Mouse (Mus musculus) adrenal gland, postnatal 36 days (tissue): Measurements from ENCODE around the gene Retsat. TPM values are rescaled to one million over a fixed set of nuclear protein-coding genes. Genes with fewer than 3 reads are reported as not detected.

Experiments
- DNase-seq, 2 experiments: peaks; one replicate each; pipeline ENCODE4 v3.0.0; 2021; ENCODE audit warnings: mixed read lengths in 1 of 2
- total RNA-seq, 2 experiments: library from RNA; stranded (reverse); gene quantifications; 2 replicates each; pipeline ENCODE4 v1.2.3; 2021

Gene Retsat
- total RNA-seq, 2 experiments from 2014 or later: 295 to 376 TPM

DNA sequence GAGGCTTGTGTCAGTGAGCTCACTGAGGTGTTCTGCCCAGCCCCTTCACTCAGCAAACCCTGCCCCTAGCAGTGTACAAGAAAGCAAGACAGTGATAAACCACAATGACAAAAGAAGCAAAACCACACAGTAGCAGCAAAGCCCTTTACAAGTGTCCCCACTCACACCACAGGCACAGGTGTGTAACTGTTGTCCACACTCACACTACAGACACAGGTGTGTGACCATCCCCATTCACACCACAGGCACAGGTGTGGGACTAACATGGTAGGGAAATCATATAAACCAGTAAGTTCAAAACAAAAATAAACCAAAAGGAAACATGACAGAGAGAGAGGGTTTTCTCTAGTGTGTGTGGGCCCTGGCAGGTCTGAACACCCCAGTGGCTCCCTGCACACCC, 10.0 kb upstream of the Retsat start:
- no peak for DNase-seq

DNA sequence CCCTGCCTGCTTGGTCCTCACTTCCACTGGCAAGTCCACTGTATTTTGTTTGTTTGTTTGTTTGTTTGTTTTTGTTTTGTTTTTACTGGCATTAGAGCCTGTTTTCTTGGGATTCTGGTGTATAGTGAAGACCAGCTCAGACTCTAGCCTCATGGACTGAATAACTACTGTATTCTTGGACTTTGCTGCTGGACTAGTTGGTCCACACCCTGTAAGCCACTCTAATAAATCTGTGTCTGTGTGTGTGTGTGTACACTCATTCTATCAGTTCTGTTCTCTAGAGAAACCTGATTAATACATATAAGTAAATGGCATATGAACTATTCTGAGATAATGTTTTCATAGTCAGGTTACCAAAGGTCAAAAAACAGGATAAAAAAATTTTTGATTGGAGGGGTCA, 8.2 kb upstream of the Retsat start:
- no peak for DNase-seq

GRCm38 (mm10) chr6:72593011-72593803, 5.1 kb upstream of the Retsat start:
- no peak for DNase-seq

GRCm38 (mm10) chr6:72593914-72594313, 4.4 kb upstream of the Retsat start:
- no peak for DNase-seq

- DNase-seq: peak in 1 of 2 experiments; percentile 55
Observed at GRCm38 (mm10) chr6:72597083-72597874, 996 bp upstream of the Retsat start.

GRCm38 (mm10) chr6:72598791-72599557, 699 bp downstream of the Retsat start:
- DNase-seq: peak; percentile 38 to 61

GRCm38 (mm10) chr6:72600216-72600615, 1.9 kb downstream of the Retsat start:
- DNase-seq: peak in 1 of 2 experiments; percentile 57

DNA sequence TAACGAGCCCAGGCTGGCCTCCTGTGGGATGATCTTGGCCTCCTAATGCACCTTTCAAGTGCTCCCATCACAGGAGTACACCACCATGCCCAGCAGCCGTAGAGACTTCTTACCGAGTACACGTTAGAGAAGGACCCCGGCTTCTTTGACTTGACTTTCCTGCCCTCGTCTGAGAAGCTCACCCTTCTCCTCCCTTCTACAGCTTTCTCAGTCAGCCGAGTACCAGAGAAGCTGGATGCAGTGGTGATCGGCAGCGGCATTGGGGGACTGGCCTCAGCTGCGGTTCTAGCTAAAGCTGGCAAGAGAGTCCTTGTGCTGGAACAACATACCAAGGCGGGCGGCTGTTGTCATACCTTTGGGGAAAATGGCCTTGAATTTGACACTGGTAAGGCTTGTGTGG, 2.5 kb downstream of the Retsat start:
- DNase-seq: peak in 1 of 2 experiments; percentile 46

GRCm38 (mm10) chr6:72601732-72602131, 3.5 kb downstream of the Retsat start:
- peak; percentile 87 to 88 for DNase-seq

- peak in 1 of 2 experiments; percentile 27 for DNase-seq
Observed at GRCm38 (mm10) chr6:72604066-72604465, 5.8 kb downstream of the Retsat start.

- DNase-seq: no peak
Observed at GRCm38 (mm10) chr6:72607060-72607459, 8.8 kb downstream of the Retsat start.

DNA sequence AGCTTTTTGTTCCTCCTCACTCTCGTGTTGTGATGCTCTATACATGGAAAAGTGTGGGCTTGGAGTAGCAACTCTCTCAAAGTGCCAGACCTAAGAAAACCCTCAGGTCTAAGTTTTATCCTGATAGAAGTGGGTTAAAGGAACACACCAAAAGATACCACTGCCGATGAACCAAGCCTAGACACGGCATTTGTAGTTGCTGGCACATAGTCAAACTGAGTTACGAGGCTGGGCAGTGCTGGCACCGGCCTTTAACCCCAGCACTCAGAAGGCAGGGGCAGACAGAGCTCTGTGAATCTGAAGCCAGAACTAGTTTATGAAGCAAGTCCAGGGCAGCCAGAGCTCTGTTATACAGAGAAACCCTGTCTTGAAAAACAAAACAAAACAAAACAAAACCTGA, 9.4 kb downstream of the Retsat start:
- DNase-seq: peak in 1 of 2 experiments; percentile 56

GRCm38 (mm10) chr6:72608662-72609184, 10.4 kb downstream of the Retsat start:
- no peak for DNase-seq

- peak in 1 of 2 experiments; percentile 60 for DNase-seq
Observed at GRCm38 (mm10) chr6:72610261-72610660, 12.0 kb downstream of the Retsat start.

GRCm38 (mm10) chr6:72615151-72615550, 16.9 kb downstream of the Retsat start:
- peak in 1 of 2 experiments; percentile 27 for DNase-seq

DNA sequence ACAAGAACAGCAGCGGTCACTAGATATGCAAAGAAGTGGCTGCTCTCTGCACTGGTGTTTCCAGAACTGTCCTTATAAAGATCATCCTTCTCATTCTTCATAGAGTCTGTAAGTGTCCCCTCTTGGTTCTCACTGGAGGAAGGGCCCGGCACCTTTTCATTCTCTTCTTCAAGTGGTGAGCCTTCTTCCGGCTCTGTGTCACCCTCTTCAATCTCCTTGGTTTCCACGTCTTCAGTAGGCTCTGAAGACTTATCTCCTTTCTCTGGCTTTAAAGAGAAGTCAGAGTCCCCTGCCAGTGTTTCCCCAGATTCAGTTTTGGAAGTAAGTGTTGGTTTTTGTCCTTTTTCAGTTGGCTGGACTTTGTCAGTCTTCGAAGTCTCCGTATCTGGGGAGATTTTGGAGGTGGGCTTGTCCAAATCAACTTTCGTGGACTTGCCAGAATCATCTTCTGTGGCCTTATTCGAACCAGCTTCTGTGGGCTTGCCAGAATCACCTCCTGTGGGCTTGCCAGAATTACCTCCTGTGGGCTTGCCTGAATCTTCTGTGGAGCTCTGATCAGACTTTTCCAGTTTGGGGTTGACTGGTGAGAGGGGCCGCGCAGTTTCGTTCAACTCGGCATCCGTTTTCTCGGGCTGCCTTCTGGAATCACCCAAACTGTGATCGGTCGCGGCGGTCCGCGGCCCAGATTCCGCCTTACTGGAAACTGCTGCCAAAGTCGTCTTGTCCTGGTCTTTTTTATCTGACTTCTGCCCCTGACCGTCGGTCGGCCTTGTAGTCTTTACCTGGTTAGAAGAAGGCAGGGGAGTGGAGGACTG, 17.5 kb downstream of the Retsat start:
- DNase-seq: peak in 1 of 2 experiments; percentile 28

GRCm38 (mm10) chr6:72616643-72617288, 18.5 kb downstream of the Retsat start, which contains the start of gene Tgoln1:
Gene Tgoln1 (minus strand): TSS chr6:72617000.
- peak; percentile 94 to 97 for DNase-seq

GRCm38 (mm10) chr6:72619734-72620532, 21.7 kb downstream of the Retsat start:
- no peak for DNase-seq

DNA sequence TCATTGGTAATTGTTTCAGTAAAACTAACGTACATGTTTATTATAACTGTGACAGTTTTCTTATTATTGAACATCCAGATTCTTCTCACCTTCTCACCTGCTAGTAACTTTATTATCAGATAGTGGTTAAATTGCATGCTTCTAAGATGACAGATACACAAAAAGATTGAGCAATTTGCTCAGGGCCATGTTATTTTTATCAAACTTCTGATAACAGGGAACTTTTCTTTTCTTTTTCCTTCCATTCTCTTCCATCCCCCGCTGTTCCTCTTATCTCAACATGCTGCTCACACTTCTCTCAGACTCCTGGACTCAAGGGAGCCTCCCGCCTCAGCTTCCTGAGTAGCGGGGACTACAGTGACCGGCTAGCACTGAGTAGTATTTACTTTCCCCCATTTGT, 22.6 kb downstream of the Retsat start:
- no peak for DNase-seq

DNA sequence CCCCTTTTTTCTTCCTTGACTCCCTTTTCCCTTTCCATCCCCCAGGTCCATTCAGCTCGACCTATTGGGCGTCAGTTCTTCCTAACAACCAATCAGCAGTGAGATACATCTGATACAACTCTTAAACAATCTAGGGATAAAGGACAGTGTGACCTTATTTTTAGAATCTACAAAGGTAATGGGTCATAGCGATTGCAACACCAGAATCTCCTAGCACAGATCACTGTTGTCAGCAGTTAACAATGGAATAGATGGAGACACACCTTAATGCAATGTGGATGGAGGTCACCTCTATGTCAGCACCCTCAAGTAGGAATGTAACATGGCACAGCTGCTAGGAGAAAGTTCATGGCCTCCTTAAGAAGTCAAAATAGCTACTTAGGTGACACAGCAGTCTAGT, 24.6 kb downstream of the Retsat start:
- DNase-seq: no peak
